Mouse (Mus musculus) kidney, adult 11 months (tissue): ENCODE data around the gene Pbp2.

Experiments
- DNase-seq: peaks from one replicate; pipeline ENCODE4 v3.0.0; 2022

Gene Pbp2

GRCm38 (mm10) chr6:135310305-135310704 lies at the start of gene Pbp2:
Gene Pbp2, minus strand, starts transcription at chr6:135310405.
- DNase-seq: no peak

- no peak for DNase-seq
Observed at GRCm38 (mm10) chr6:135354953-135355352, 44.7 kb upstream of the Pbp2 start.

DNA sequence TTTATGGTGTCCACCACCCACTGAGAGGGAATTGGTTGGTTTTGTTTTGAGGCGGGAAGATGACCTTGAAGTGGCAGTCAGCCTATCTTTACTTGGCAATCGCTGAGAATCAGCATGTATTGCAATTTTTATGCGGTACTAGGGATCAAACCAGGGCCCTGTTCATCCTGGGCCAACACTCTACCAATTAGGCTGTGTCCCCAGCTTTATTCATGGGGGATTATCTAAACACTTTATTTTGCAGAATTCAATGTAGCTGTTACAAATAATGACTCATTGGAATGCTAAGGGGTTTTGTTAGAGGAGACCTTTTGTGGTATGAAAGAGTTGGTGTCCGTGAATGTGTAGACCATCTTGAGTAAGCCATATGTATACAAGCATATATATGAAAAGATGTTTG lies 42.3 kb upstream of the Pbp2 start:
- DNase-seq: no peak

- peak; percentile 92 for DNase-seq
Observed at GRCm38 (mm10) chr6:135351638-135352302, 41.6 kb upstream of the Pbp2 start.

DNA sequence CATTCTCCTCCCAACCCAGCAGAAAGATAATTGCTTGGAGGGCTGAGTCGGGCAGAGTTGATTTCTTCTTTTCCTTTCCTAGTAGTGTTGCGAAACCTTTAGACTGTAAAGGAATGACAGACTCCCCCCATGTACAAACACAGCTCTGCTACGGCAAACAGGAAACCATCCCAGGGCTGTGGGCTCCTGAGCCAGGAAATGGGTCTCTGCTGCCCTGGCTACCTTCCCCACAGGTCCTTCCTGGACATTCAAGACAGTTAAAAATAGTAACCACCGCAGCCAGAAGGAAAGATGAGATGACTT lies 30.8 kb upstream of the Pbp2 start:
- no peak for DNase-seq

- no peak for DNase-seq
Observed at GRCm38 (mm10) chr6:135340355-135341075, 30.3 kb upstream of the Pbp2 start.

DNA sequence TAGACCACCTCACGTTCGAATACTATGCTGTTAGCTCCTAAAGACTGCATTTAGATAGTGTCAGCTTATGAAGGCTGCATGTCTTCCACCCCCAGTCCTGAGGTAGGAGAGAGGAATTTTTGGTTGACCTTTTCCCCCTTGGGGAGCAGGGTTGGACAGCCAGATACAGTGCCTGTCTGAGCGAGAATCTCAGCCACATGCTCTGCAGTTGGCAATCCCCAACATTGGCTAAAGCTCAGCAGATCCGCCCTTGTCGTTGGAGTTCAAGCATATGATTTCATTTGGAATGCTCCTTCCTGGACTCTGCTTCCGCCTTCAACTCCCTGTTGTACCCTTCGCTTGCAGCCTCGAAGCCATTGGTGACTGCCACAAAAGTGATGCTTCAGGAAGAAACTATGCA lies 26.2 kb upstream of the Pbp2 start:
- no peak for DNase-seq

DNA sequence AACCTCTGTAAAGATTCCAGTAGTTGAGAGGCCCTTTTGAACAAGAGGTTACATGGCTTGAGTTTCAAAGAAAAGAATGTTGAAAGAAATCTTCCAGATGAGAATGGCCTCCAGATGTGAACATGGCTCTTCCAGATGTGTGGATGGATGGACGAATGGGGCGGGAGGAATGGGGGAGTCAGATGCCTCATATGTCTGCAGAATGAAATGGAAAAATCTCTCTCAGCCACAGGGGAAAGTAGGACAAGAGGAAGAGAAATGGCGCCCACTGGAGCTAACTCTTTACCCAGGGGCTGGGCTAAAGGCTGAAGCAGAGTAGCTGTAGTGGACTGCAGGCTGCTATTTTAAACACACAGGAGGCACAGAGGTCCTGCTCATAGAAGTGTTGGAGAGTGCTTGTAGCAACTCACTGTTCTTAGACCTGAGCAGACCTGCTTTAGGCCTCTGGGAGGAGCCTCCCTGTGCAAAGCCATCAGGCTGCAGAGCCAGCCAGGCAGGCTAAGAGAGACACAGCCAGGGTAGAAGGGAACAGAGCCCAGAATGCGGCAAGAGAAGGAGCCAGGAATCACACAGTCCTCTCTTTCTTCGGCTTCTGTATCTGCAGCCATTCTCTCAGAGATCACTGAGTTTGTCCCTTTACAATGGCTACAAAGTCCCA lies 23.9 kb upstream of the Pbp2 start:
- DNase-seq: peak; percentile 18

GRCm38 (mm10) chr6:135332737-135333281 lies 22.6 kb upstream of the Pbp2 start:
- peak; percentile 55 for DNase-seq

- DNase-seq: no peak
Observed at GRCm38 (mm10) chr6:135331916-135332315, 21.7 kb upstream of the Pbp2 start.

DNA sequence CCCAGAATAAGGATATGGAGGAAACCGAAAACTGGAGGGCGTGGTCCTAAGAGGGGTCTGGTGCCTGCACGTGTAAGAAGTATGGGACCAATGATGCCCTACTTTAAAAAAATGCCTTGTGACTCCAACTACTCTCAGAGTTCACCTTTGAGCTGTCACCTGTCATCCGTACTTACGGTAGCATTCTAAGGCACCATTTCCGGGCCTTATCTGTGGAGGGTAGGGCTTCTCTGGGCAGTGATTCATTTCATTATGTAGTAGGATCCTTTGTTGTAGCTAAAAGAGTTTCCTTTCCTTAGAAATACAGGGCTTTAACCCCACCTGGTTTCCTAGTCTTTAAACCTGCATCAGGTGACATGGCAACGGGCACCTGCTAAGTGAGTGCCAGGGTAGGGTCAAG lies 16.6 kb upstream of the Pbp2 start:
- DNase-seq: no peak

- DNase-seq: no peak
Observed at GRCm38 (mm10) chr6:135324686-135325300, 14.6 kb upstream of the Pbp2 start.

- no peak for DNase-seq
Observed at GRCm38 (mm10) chr6:135324111-135324510, 13.9 kb upstream of the Pbp2 start.

DNA sequence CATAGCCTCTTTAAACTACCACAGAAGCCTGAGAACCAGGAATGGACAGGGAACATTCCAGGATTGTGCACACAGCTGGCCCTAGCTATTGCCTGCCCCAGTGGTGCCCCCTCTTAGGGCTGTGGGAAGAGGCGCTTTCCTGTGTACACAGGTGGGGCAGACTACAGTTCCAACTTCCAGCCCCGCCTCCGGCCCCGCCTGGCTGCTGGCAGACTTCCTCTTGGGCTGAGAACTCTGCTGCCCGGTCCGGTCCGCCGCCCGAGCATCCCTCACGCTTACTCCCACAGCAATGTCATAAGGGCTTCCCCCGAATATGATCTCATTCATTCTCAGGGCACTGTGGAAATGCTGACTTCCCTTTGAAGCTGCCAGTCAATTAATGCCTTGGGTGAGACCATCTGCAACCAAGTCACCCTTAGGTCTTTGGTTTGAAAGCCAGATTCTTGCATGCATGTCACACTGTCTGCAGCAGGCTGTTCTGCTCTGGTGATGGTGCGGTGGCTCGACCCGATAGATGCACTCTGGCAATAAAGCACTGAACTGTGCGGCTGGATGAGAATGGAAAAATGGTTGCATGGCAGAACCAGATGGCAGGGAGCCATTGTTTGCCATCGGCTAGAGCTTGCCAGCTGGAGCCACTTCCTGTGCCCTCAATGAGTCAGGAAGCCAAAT lies 13.2 kb upstream of the Pbp2 start:
- peak; percentile 50 for DNase-seq

DNA sequence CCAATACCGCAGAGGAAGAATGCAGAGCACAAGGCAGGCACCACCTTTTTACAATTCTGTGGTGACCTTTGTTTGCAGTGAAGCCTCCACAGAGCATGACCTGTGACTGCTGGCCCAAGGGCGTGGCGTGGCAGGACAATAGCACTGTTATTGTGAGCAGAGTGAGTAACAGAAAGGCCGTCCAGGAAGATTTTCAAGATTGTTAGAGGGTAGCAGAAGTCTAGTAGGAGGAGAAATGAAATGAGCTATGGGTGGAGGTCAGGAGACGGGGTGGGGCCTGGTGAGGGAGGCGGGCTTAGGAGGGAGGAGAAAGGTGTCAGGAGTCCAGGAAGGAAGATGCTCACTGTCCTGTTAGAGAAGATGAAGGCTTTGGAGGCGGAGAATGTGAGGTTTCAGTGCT lies 12.5 kb upstream of the Pbp2 start:
- no peak for DNase-seq

- no peak for DNase-seq
Observed at GRCm38 (mm10) chr6:135319431-135319933, 9.3 kb upstream of the Pbp2 start.

- DNase-seq: no peak
Observed at GRCm38 (mm10) chr6:135316141-135316540, 5.9 kb upstream of the Pbp2 start.

DNA sequence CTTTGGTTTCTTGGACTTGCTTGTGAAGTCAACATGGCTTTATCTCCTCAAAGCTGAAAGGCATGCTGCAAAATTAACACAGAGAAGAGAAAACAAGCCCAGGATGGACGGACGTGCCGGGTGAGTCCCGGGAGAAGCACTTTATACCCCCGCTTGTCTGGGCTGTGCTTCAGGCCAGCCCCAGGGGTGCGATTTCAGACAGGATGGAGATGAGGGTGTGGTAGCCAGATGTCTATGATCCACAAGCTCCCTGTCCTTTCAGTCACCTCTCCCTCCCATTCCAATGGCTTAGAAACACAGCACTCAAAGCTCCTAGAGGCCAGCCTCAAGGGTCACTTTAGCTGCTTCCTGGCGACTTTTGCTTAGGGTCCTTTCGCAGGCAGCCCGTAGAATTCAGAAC lies 3.8 kb upstream of the Pbp2 start:
- no peak for DNase-seq

DNA sequence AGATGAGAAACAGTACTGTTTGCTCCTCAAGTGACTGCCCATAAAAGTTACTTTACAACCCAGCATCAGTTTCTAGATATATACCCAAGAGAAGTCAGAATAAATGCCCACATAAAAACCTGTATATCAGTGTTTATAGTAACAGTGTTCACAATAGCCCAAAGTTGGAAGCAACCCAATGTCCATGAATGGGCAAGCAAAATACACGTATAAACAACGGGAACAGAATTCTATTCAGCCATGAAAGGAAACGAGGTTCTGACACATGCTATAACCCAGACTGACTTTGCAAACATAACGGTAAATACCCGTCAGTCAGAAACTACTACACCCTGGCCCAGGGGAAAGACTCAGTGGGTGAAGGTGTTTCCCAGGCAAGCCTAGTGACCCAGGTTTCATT lies 1.8 kb upstream of the Pbp2 start:
- no peak for DNase-seq

DNA sequence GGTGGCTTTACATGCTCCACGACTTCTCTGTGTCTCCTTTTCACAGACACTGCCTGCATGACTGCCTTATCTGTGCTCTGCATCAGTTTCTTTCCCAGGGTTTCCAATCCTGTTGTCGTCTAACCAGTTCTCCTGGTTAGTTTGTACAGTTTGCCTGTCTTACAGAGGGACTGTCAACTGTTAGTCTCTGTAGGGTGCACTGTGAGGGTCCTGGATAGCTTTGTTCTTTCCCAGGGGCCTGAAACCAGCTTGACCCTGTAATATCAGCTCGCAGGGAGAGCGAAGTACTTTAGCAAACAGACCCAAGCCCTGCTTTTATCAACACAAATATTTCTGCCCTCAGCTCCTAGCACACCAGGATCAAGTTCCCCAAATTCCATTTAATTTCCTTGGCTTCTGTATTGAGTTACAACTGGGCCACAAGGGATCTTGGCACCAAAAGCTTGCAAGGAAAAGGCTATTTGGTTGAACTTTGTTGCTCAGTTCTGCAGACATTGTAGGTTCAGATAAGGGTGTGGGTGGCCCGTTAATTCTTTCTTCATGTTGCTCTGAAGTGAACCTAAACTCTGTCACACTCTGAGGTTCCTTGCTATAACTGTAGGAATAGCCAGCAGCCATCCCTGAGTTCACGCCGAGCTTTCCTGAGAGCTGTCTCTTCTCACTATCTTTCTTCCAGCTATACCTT lies 5.5 kb downstream of the Pbp2 start:
- DNase-seq: peak; percentile 30

GRCm38 (mm10) chr6:135302421-135303125 lies 7.6 kb downstream of the Pbp2 start:
- DNase-seq: no peak

DNA sequence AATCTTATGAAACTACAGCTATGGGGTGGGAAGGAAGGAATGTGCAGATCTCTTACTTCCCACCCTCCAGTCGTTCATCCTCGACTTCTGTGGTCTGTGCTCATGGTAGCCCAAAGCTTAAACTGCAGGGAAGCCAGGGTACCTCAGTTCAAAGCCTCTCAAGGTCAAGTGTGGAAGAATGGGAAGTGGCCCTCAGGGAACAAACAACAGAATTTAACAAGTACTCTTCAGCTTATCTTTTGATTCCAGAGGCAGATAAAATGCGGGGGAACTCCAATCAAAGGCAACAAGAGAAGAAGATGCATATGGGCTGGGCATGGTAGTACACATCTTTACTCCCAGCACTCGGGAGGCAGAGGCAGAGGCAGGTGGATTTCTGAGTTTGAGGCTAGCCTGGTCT lies 9.7 kb downstream of the Pbp2 start:
- DNase-seq: no peak
